Mouse (Mus musculus): ENCODE results near the gene Gm16503. TPM values are rescaled to one million over a fixed set of nuclear protein-coding genes. Genes with fewer than 3 reads are reported as not detected.
"Not testable (repeated sequence)": the region's sequence is repeated elsewhere in the genome, so short reads cannot be mapped to it uniquely, and the experiment has no call there.

The Gm16503 gene
- polyA plus RNA-seq, 1 experiment from 2014 or later: 0.08 TPM

GRCm38 (mm10) chr4:147579371-147579770 lies 39.4 kb downstream of the Gm16503 start:
- not testable (repeated sequence) for H3K4me1 ChIP-seq (replicated peaks; ENCODE audit: control insufficient read depth, insufficient read depth, low read length); ATAC-seq (ENCODE audit: low read depth); H3K27ac ChIP-seq (ENCODE audit: low read length); H3K36me3 ChIP-seq (ENCODE audit: control insufficient read depth, insufficient read depth, low read length); H3K9ac ChIP-seq (ENCODE audit: low read length); H3K4me3 ChIP-seq (ENCODE audit: low read length); H3K4me2 ChIP-seq (ENCODE audit: low read depth, low read length); H3K9me3 ChIP-seq (ENCODE audit: control insufficient read depth, low read length); H3K27me3 ChIP-seq (ENCODE audit: control insufficient read depth, insufficient read depth, low read depth, low read length)
- 92% methylated on average over 4 of the region's 4 CpGs for WGBS

- Histone ChIP-seq H3K27ac (ENCODE audit: low read length) (no peak overlapping the region), H3K4me1 (replicated peaks; ENCODE audit: control insufficient read depth, insufficient read depth, low read length) (no peaks in the 10 kb centered on the region), H3K4me3 (ENCODE audit: low read length) (no peak overlapping the region), H3K27me3 (ENCODE audit: control insufficient read depth, insufficient read depth, low read depth, low read length) (no peaks in the 10 kb centered on the region), H3K4me2 (ENCODE audit: low read depth, low read length) (no peak overlapping the region), H3K36me3 (ENCODE audit: control insufficient read depth, insufficient read depth, low read length) (no peaks in the 10 kb centered on the region), H3K9me3 (ENCODE audit: control insufficient read depth, low read length) (peaks cover 11% of the 10 kb centered on the region), H3K9ac (ENCODE audit: low read length) (no peak overlapping the region)
- 60% methylated on average over 1 of the region's 1 CpGs for WGBS
- no peak for ATAC-seq (ENCODE audit: low read depth)
Measured at GRCm38 (mm10) chr4:147586511-147587473, 46.8 kb downstream of the Gm16503 start.

Other genes starting within 250 kb of the Gm16503 start
- 0.06 TPM in 1 of 2 replicates, not detected in the other for gene Zfp988, start 234.5 kb upstream of the Gm16503 start, polyA plus RNA-seq (2015; fragmentation: Nextera tagmentation; extraction: Ambion mirVana)
- gene Zfp978, start 178.9 kb upstream of the Gm16503 start, polyA plus RNA-seq (2015; fragmentation: Nextera tagmentation; extraction: Ambion mirVana): 0.25 TPM in 1 of 2 replicates, not detected in the other
- 3.7 and 4.7 TPM in 2 replicates for gene Zfp982, start 47.8 kb upstream of the Gm16503 start, polyA plus RNA-seq (2015; fragmentation: Nextera tagmentation; extraction: Ambion mirVana)
- gene Zfp985, start 13.1 kb downstream of the Gm16503 start, polyA plus RNA-seq (2015; fragmentation: Nextera tagmentation; extraction: Ambion mirVana): 0.15 and 0.31 TPM in 2 replicates
- gene Zfp979, start 102.3 kb downstream of the Gm16503 start, polyA plus RNA-seq (2015; fragmentation: Nextera tagmentation; extraction: Ambion mirVana): 3.4 and 4.9 TPM in 2 replicates
- gene Zfp534, start 162.3 kb downstream of the Gm16503 start, polyA plus RNA-seq (2015; fragmentation: Nextera tagmentation; extraction: Ambion mirVana): not detected in 2 replicates

Data from lung, embryonic 16.5 days (tissue).